Mouse (Mus musculus) forebrain, postnatal 0 days (tissue): ENCODE data around the gene Aanat. TPM values are rescaled to one million over a fixed set of nuclear protein-coding genes. Genes with fewer than 3 reads are reported as not detected.
A peak's percentile ranks its signal among the peaks of the same experiment; 100 is the strongest.

Experiments used
- ATAC-seq: fragments of 200-750 bp; cut with Nextera tagmentation; 2 replicates; pipeline ENCODE4 v1.8.0; 2017; ENCODE audit warnings: mild to moderate bottlenecking, moderate library complexity
- DNase-seq: peaks from one replicate; pipeline ENCODE4 v3.0.0-alpha.2; 2015
- H3K27ac ChIP-seq: fragments of 300-500 bp; sonication (generic); 2 replicates; pipeline ENCODE4 v1.5.1; 2014; ENCODE audit warnings: low read depth, mild to moderate bottlenecking, antibody characterized with exemption, low read length, moderate library complexity, mixed read lengths
- H3K27me3 ChIP-seq: fragments of 300-500 bp; sonication (generic); 2 replicates; pipeline ENCODE4 v1.6.1; 2014; ENCODE audit warnings: mild to moderate bottlenecking, low read length, mixed read lengths; ENCODE audit not compliant: insufficient read depth
- H3K36me3 ChIP-seq: fragments of 300-500 bp; sonication (generic); 2 replicates; pipeline ENCODE4 v1.6.1; 2014; ENCODE audit warnings: mild to moderate bottlenecking, moderate library complexity; ENCODE audit not compliant: insufficient read depth
- H3K4me1 ChIP-seq: fragments of 300-500 bp; sonication (generic); 2 replicates; pipeline ENCODE4 v1.6.1; 2014; ENCODE audit warnings: antibody characterized with exemption; ENCODE audit not compliant: insufficient read depth
- H3K4me2 ChIP-seq: fragments of 300-500 bp; sonication (generic); 2 replicates; pipeline ENCODE4 v1.6.1; 2014; ENCODE audit warnings: low read depth, mild to moderate bottlenecking, moderate library complexity
- H3K4me3 ChIP-seq: fragments of 300-500 bp; sonication (generic); 2 replicates; pipeline ENCODE4 v1.5.1; 2014; ENCODE audit warnings: low read depth, low read length, mixed read lengths
- H3K9ac ChIP-seq: fragments of 300-500 bp; sonication (generic); 2 replicates; pipeline ENCODE4 v1.6.1; 2014; ENCODE audit warnings: mild to moderate bottlenecking
- H3K9me3 ChIP-seq: fragments of 300-500 bp; sonication (generic); 2 replicates; pipeline ENCODE4 v1.6.1; 2016; ENCODE audit warnings: low read length
- CTCF ChIP-seq: sonication (generic); IDR thresholded peaks from 2 replicates; pipeline ENCODE4 v1.5.1; 2016; ENCODE audit warnings: antibody characterized with exemption, control low read depth, low read depth
- WGBS: fragments of 180-500 bp; shearing (Covaris S2); extraction: QIAGEN DNeasy Blood & Tissue Kit; methylation state at CpG from one replicate; pipeline ENCODE4 v1.1.7; 2014; 5-methylcytosine and 5-hydroxymethylcytosine counted together
- polyA plus RNA-seq: library from polyadenylated mRNA; unstranded; fragments of >200 nt; fragmentation: Nextera tagmentation; extraction: Ambion mirVana; gene quantifications from 2 replicates; pipeline ENCODE4 v1.2.1, GENCODE M21; 2015
- total RNA-seq: library from RNA; depleted of rRNA; stranded (reverse); fragments of >200 nt; gene quantifications from 2 replicates; pipeline ENCODE4 v1.2.3, GENCODE M21; 2014

Gene Aanat
- total and polyA plus RNA-seq, 2 experiments from 2014 or later: 0.62 to 0.88 TPM

DNA sequence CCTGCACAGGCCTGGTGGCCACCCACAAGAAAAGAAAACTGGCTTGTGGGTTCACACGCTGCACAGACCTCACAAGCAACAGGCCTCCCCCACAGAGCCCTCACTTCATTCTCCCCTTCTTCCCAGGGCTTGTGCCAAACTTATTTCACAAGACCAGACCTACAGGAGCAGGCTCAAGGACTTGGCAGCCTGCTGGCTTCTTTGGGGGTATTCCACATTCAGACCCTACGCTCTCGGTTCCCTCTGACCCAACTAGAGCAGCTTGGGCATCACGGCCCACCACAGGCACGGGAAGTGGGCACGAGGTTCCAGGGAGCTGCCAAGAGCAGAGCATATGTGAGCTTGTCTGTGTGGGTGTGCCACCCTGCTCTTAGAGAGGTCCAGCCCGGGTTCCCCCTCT is 31.4 kb downstream of the Aanat start:
- no peak overlapping the region for H3K4me3 ChIP-seq
- 61% methylated on average over 7 of the region's 7 CpGs for WGBS
- no peak overlapping the region for H3K27ac ChIP-seq
- DNase-seq: peak; percentile 36
- H3K4me2 ChIP-seq: no peak overlapping the region
- H3K36me3 ChIP-seq: no peaks in the 10 kb centered on the region
- no peaks in the 10 kb centered on the region for H3K27me3 ChIP-seq
- no peak for TF ChIP-seq CTCF
- H3K9ac ChIP-seq: no peak overlapping the region
- H3K9me3 ChIP-seq: no peaks in the 10 kb centered on the region
- no peaks in the 10 kb centered on the region for H3K4me1 ChIP-seq
- ATAC-seq: peak; percentile 62; the same call in 1 of the 2 replicates

DNA sequence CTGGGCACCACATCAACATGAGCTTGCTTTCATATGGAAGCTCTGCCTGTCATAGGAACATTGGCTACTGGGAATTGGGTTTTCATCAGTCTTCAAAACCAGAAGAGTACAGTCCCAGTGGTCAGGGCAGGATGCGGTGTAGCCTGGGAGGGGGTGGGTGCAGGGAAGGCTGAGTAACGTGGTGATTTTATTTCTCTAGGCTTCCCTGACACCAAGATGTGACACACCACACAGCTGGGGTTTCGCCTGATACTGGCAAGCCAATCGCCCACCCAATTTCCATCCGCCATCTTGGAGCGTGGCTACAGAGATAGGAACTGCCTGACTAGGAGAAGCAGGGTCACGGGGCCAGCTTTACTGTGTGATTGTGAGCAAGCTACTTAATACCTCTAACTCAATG is 32.4 kb downstream of the Aanat start:
- ATAC-seq: no peak
- H3K27ac ChIP-seq: no peak overlapping the region
- no peak for TF ChIP-seq CTCF
- H3K9me3 ChIP-seq: no peaks in the 10 kb centered on the region
- no peaks in the 10 kb centered on the region for H3K36me3 ChIP-seq
- no peaks in the 10 kb centered on the region for H3K27me3 ChIP-seq
- WGBS: 94% methylated on average over 7 of the region's 7 CpGs
- no peak overlapping the region for H3K4me2 ChIP-seq
- no peak overlapping the region for H3K4me3 ChIP-seq
- no peak for DNase-seq
- H3K4me1 ChIP-seq: no peaks in the 10 kb centered on the region
- no peak overlapping the region for H3K9ac ChIP-seq

DNA sequence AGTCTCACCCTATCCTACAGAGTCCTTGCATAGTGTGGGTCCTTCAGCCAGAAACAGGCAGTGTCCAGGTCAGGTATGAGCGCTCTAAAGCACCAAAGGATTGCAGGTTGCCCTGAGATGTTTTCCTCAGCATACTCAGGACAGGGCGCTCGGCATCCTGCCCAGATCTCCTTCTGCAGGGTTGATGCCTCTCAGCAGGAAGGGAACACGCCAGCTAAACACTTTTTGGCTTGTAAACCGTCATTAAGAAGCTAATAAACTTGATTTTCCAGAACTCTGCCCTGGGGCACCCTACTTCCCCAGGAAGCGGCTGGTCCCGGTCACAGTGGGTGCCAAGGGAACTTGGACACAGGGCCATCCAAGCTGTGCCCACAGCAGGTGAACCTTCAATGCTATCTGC is 32.9 kb downstream of the Aanat start:
- DNase-seq (no peak), ATAC-seq (no peak)
- no peak overlapping the region for H3K9ac ChIP-seq
- 78% methylated on average over 7 of the region's 7 CpGs for WGBS
- no peaks in the 10 kb centered on the region for H3K27me3 ChIP-seq
- H3K4me2 ChIP-seq: no peak overlapping the region
- no peak overlapping the region for H3K4me3 ChIP-seq
- H3K9me3 ChIP-seq: no peaks in the 10 kb centered on the region
- no peak for TF ChIP-seq CTCF
- H3K27ac ChIP-seq: no peak overlapping the region
- no peaks in the 10 kb centered on the region for H3K4me1 ChIP-seq
- H3K36me3 ChIP-seq: no peaks in the 10 kb centered on the region

DNA sequence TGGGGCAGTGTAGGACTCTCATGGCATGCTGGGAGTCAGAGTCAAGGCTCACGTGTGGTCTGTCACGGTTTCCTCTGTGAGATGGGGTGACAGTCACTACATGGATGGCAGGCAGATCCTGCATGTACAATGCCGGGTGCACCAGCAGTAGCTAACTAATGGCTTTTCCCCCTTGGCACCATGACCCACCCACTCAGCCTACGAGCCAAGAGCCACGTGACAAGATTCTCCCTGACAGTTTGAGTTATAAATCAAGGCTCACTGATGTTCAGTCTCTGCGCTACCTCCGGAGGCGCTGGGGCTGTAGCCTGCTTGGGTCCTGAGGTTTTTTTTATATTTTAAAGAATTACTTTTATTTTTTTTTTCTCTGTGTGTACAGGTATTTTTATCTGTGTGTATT is 33.3 kb downstream of the Aanat start:
- Histone ChIP-seq H3K27ac (no peak overlapping the region), H3K36me3 (no peaks in the 10 kb centered on the region), H3K4me3 (no peak overlapping the region), H3K27me3 (no peaks in the 10 kb centered on the region), H3K4me1 (no peaks in the 10 kb centered on the region), H3K4me2 (no peak overlapping the region), H3K9me3 (no peaks in the 10 kb centered on the region), H3K9ac (no peak overlapping the region)
- 67% methylated on average over 8 of the region's 8 CpGs for WGBS
- ATAC-seq (no peak), DNase-seq (no peak)
- TF ChIP-seq CTCF: no peak

DNA sequence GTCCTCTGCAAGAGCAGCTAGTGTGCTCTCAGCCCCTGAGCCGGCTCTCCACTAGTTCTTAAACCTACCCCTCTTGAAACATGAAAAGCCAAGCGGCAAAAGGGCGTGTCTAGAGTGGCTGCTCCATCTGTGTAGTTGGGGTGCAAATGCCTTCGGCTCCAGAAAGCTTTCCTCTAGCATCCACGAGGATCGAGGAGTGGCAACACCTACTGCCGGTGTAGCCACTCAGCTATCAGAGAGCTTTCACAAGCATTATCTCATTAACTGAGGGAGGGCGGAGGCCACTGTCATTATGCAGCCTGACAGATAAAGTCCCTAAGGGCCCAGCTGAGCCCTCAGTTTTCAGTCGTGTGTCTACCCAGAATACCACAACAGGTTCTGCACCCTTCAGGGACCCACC is 33.8 kb downstream of the Aanat start:
- no peaks in the 10 kb centered on the region for H3K9me3 ChIP-seq
- no peak for TF ChIP-seq CTCF
- H3K27me3 ChIP-seq: peaks cover 3% of the 10 kb centered on the region; the same call in 1 of the 2 replicates
- H3K36me3 ChIP-seq: no peaks in the 10 kb centered on the region
- no peak for DNase-seq
- no peaks in the 10 kb centered on the region for H3K4me1 ChIP-seq
- H3K4me2 ChIP-seq: no peak overlapping the region
- H3K4me3 ChIP-seq: no peak overlapping the region
- H3K9ac ChIP-seq: no peak overlapping the region
- WGBS: 39% methylated on average over 9 of the region's 9 CpGs
- ATAC-seq: no peak
- no peak overlapping the region for H3K27ac ChIP-seq

DNA sequence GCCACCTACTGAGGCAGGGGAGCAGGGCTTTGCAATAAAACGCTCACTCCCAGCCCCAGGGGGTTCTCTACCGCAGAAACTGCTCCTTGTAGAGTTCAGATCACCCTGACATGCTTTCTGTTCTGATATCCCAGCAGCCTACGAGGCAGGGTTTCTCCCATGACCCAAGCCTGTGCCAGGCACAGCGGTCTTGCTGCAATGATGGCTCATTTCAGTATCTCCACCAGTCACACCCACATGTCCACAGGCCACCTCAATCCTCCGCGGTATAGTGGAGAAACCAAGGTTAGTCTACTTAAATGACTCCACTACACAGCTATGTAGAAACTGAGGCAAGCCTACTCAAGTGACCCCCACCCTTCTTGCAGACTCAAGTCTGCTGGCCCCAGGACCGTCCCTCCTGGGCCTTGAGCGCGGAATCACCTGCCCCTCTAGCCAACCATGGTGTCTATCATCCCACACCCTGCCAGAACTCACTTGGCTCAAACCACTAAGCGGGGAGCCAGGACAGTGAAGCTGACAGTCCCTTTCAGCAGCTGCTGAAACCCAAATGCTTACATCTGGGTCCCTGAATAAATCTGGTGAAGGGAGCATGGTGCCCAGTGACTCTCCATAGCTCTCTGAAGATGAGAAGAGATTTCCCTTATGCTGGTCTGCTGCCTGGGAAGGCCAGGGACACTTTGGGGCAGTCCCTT is 34.5 kb downstream of the Aanat start:
- Histone ChIP-seq H3K36me3 (no peaks in the 10 kb centered on the region), H3K27me3 (peaks cover 5% of the 10 kb centered on the region; the same call in 1 of the 2 replicates), H3K9me3 (no peaks in the 10 kb centered on the region), H3K4me3 (no peak overlapping the region), H3K4me1 (no peaks in the 10 kb centered on the region), H3K27ac (no peak overlapping the region), H3K4me2 (no peak overlapping the region), H3K9ac (no peak overlapping the region)
- DNase-seq: no peak
- ATAC-seq: peak; percentile 33
- 73% methylated on average over 10 of the region's 10 CpGs for WGBS
- no peak for TF ChIP-seq CTCF

DNA sequence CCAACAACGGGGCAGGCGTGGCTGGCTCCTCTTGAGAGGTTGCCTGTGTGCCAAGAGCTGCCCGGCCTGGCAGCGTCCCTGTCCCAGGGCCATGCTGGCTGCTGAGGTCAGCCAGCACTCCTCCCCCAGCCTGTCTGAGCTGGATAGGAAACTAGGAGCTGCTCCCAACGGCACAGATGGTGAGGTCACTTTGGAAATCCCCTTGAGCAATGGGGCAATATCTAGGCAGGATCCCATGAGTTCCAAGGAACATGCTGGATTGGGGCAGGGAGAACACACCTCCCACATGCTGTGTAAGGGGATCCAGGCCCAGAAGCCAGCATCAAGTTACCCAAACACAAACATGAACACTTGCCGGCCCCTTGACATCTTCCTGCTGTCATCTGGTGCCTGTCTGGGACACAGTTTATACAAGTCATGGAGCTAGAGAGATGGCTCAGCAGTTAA is 35.0 kb downstream of the Aanat start:
- Histone ChIP-seq H3K36me3 (no peaks in the 10 kb centered on the region), H3K9me3 (no peaks in the 10 kb centered on the region), H3K9ac (no peak overlapping the region), H3K4me3 (no peak overlapping the region), H3K27ac (no peak overlapping the region), H3K4me2 (no peak overlapping the region), H3K27me3 (peaks cover 5% of the 10 kb centered on the region; the same call in 1 of the 2 replicates), H3K4me1 (no peaks in the 10 kb centered on the region)
- ATAC-seq (peak; percentile 46), DNase-seq (peak; percentile 35)
- TF ChIP-seq CTCF: no peak
- WGBS: 36% methylated on average over 6 of the region's 6 CpGs
